Mouse (Mus musculus) ovary, adult 18-20 months (tissue): ENCODE measurements around the gene Olfml2b.
A peak's percentile ranks its signal among the peaks of the same experiment; 100 is the strongest.

Experiments
- DNase-seq: peaks from one replicate; pipeline ENCODE4 v3.0.0; 2022; ENCODE audit warnings: low spot score, mixed read lengths

Gene Olfml2b

GRCm38 (mm10) chr1:170644255-170645205, at the start of gene Olfml2b:
Gene Olfml2b (plus strand): TSS chr1:170644532.
- peak; percentile 83 for DNase-seq

DNA sequence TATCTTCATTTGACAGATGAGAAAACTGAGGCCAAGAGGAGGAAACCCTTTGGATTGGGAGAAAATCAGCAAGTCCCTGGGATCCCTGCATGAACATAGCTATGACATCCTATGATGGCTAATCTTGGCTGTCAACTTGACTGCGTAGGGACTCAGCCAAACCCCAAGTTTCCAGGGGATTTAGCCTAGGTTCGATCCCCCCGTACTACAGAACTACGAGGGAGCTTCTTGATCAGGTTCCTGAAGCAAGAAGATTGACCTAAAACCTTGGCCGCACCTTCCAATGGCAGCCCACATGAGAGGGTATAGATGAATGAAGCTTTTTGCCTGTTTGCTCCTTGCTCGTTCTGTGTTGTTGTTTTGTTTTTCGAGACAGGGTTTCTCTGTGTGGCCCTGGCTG, 49.8 kb upstream of the Olfml2b start:
- DNase-seq: no peak

DNA sequence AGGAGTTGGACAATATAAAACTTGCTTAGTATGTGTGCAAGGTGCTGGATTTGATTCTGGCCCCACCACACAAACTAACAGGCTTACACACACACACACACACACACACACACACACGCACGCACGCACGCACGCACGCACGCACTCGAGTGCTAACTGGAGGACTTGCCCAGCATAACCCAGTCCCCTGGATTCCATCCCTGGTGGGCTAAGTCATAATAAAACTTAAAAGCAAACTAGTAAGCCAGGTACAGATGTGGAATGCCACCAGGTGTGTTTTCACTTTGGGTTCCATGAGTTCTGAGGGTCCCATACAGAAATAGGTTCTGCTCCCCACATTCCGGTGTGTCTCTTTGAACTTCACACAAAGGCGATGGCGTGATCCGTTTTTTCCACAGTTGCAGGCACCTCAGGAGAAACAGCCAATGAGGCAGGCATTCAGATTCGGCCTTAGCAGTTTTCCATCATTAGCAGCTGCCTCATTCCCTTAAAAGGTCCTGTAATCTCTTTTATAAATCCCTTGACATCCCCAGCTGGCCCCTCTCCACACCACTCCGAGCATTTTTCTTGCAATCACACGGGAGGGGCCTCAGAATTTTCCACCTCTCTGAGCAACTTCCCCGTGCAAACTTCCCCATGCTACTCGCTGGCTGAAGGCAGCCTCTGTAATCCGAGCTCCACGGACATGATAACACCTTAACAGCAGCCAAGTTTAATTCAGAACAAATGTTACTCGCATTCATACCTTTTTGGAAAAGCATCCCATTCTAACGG, 38.9 kb upstream of the Olfml2b start:
- DNase-seq: no peak

DNA sequence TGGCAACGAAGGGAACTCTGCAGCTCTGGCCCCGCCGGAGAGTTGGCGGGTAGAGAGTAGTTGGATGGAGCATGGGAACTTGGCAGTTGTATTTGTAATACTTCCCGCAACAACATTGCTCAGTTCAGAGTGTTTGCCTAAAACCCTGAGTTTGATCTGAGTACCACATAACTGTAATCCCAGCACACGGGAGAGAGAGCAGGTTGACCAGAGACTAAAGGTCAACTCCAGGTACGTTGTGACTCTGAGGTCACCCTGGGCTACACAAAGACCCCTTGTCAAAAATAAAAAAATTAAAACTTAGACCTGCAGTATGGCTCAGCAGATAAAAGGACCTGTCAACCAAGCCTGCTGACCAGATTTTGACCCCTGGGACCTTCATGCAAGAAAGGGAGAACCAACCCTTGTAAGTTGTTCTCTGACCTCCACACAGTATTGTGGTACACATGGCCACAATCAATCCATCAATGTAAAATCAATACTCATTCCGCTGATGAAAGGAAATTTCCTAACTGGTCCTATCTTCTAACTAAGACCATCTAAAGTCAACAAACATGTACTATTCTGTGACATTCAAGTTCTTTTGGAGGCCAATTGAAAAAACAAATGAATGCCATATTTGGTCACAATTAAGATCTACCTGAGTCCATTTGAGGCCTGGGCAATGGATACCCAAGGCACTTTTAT, 37.0 kb upstream of the Olfml2b start:
- no peak for DNase-seq

DNA sequence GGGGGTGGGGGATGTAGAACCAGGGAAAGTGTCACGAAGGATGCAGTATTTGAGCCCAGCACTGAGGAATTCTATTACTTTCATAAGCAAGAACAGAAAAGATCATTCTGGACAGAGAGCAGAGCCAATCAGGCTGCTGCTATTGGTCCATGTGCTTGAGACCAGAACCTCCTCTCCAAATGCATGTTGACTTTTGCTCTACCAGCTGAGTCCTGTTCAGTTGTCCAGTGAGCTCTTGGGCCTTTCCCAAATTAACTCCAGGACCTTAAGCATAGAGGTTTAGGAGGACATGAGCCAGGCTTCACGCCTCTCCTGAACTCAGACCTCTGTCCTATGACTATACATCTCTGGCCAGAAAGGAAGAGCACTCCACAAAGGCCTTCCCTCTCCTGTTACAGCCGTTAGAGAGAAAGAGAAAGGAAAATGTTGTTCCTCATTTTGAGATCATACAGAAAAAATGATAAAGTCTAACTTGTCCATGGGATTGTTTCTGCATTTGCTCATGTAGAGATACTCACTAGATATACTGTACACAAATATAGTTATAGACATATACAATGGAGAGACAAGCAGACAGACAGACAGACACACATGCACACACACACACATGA, 35.8 kb upstream of the Olfml2b start:
- DNase-seq: no peak

GRCm38 (mm10) chr1:170609872-170610271, 34.5 kb upstream of the Olfml2b start:
- DNase-seq: no peak

DNA sequence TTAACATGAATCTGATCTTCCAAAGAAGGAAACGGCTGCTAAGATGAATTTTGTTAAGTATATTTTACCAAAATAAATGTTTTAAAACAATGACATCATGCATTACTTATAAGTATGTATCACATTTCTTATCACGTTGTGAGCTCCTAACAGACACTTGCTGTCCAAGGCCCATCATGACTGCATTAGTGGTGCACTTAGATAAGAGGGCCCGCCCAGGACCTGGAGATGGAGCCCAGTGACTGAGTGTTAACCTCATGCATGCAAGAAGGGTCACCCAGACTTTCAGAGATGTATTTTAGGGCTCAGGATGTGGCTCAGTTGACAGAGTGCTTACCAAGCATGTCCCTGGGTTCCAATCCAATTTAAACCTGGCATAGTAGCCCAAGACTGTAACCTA, 34.0 kb upstream of the Olfml2b start:
- DNase-seq: no peak

- DNase-seq: no peak
Measured at GRCm38 (mm10) chr1:170610695-170611094, 33.6 kb upstream of the Olfml2b start.

DNA sequence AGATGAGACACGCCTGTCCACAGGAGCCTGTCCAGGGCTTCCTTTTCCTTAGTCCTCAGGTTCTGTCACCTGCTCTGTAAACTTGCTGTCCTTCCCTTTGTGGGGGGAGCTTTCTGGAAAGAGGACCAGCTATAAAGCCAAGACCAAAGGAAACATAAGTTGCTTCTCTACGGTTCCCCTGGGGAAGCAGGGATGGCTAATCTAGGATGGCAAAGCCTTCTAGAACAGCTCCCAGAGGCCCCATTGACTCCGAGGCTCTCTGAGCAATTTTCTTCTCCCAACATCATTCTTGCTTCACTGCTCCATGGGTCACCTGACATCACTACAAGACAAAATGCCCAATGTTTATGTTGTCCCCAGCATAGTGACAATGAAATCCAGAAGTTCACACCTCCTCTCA, 32.7 kb upstream of the Olfml2b start:
- DNase-seq: no peak

DNA sequence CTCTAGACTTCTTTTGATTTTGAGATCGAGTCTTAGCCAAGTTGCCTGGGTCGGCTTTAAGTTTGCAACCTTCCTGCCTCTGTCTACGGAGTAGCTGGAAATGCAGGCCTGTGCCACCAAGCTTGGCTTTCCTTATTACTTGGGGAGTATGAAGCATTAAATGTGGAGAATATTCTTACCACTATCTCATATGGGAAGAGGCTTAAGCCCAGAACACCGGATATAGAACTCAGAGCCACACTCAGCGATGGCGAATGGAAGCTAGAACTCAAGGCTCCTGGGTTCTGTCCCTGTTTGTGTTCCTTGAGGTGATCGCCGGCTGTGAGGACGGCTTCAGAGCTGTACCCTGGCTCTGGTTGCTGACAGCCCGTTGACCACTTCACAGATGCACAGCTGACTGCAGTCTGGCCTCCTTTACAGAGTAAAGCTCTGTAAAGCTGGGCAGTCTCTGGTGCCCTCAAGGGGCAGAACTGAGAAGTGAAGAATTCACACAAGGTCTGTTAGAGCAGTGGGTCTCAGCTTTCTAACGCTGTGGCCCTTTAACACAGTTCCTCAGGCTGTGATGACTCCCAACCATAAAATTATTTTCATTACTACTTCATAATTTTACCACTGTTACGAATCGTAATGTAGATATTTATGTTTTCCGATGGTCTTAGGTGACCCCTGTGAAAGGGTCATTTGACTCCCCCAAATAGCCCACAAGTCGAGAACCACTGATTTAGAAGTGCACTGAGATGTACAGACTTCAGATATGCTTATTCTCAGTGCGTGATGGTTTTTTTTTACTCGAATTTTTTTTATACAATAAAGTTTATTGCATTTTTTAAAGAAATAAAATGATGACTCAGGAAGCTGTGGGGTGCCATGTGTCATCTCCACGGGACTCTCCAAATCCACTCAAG, 31.1 kb upstream of the Olfml2b start:
- peak; percentile 15 for DNase-seq

DNA sequence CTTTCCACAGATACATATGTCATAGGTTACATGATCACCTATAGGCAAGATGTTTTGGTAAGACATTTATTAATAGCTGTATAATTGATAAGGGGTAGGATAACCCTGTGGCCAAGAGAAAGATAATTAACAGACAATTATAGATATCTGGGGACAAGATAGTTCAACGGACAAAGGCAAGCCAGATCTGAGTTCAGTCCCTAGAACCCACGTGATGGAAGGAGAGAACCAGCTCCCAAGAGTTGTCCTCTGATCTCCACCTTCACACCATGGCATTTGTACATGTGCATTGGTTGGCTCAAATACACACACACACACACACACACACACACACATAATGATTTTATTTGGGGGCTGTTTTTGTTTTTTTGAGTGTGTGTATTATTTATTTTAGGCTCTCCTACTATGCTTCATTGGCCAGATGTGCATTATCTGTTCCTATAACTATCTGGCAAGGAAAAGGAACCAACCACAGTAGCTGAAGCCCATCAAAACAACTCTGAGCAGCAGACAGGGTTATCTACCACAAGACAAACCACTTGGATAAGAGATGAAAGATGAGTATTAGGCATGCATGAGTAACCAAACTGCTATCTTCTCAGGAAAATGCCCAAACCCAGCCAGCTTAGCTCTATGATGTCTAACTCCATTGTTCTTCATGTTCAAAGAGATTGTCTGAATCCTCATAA, 24.5 kb upstream of the Olfml2b start:
- no peak for DNase-seq

- peak; percentile 42 for DNase-seq
Measured at GRCm38 (mm10) chr1:170622934-170623333, 21.4 kb upstream of the Olfml2b start.

DNA sequence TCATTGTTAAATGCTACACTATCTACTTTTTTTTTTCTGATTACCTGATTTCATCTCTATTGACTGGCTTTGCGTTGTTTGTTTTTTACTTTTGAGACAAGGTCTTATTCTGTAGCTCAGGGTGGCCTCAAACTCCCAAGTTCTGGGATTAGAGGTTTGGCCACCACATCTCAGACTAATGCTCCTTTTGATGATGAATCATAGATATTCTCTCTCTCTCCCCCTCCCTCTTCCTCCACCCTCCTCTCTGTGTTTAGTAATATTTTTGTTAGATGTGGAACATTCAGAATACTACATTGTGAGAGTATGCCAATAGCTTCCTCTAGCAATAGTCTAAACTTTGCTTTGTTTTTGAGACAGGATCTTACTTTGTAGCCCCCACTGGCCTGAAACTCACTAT, 20.9 kb upstream of the Olfml2b start:
- DNase-seq: no peak

GRCm38 (mm10) chr1:170630489-170630888, 13.8 kb upstream of the Olfml2b start:
- DNase-seq: no peak

- DNase-seq: no peak
Measured at GRCm38 (mm10) chr1:170631571-170631970, 12.8 kb upstream of the Olfml2b start.

DNA sequence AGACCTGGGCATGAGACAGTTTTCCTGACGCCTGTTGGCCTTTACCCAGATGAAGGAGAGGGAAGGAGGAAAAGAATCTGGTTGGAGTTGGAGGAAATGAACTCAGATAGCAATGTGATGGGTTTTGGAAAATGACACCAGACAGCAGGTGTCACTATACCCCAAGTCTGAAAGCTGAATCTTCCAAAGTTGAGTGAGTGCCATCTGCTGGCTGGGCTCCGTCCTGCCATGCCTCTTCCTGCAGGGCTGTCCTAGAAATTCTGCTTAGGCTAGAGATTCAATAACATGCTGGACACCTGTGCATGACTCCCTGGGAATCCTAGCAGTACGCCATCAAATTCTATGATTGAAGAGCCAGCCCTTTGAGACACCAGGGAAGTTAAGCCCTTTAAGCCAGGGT, 11.9 kb upstream of the Olfml2b start:
- peak; percentile 35 for DNase-seq

DNA sequence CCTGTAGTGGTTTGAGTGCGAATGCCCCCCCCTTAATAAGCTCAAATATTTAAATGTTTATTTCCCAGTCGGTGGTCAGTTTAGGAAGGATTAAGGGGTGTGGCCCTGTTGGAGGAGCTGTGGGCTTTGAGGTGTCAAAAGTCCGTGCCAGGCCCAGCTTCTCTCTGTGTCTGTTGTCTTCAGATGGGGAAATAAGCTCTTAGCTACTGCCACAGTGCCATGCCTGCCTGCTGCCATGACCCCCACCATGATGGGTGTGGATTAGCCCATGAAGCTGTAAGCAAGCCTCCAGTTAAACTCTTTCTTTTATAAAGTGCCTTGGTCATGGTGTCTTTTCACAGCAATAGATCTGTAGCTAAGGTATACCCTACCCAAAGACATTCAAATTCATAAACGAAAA, 11.5 kb upstream of the Olfml2b start:
- DNase-seq: no peak

GRCm38 (mm10) chr1:170638941-170639340, 5.4 kb upstream of the Olfml2b start:
- no peak for DNase-seq

- no peak for DNase-seq
Measured at GRCm38 (mm10) chr1:170645896-170646605, 1.7 kb downstream of the Olfml2b start.
